Mouse (Mus musculus): ENCODE measurements around the gene Tagln. TPM values are rescaled to one million over a fixed set of nuclear protein-coding genes. Genes with fewer than 3 reads are reported as not detected.

The Tagln gene
- total RNA-seq, 1 experiment from 2014 or later, result not detected

- ATAC-seq (replicated peaks; ENCODE audit: insufficient number of reproducible peaks, low FRiP score, low TSS enrichment, poor library complexity, severe bottlenecking), result no peak
Observed at GRCm38 (mm10) chr9:45952057-45952456, 16.2 kb upstream of the Tagln start.

- ATAC-seq (replicated peaks; ENCODE audit: insufficient number of reproducible peaks, low FRiP score, low TSS enrichment, poor library complexity, severe bottlenecking), result no peak
Observed at GRCm38 (mm10) chr9:45946872-45947183, 11.0 kb upstream of the Tagln start.

- no peak for ATAC-seq (replicated peaks; ENCODE audit: insufficient number of reproducible peaks, low FRiP score, low TSS enrichment, poor library complexity, severe bottlenecking)
Observed at GRCm38 (mm10) chr9:45946182-45946871, 10.5 kb upstream of the Tagln start.

- ATAC-seq (replicated peaks; ENCODE audit: insufficient number of reproducible peaks, low FRiP score, low TSS enrichment, poor library complexity, severe bottlenecking), result no peak
Observed at GRCm38 (mm10) chr9:45945721-45946120, 9.9 kb upstream of the Tagln start.

- peak; percentile 59 for ATAC-seq (replicated peaks; ENCODE audit: insufficient number of reproducible peaks, low FRiP score, low TSS enrichment, poor library complexity, severe bottlenecking)
Observed at GRCm38 (mm10) chr9:45944506-45945400, 8.9 kb upstream of the Tagln start.

- ATAC-seq (replicated peaks; ENCODE audit: insufficient number of reproducible peaks, low FRiP score, low TSS enrichment, poor library complexity, severe bottlenecking), result no peak
Observed at GRCm38 (mm10) chr9:45943628-45944505, 8.0 kb upstream of the Tagln start.

- ATAC-seq (replicated peaks; ENCODE audit: insufficient number of reproducible peaks, low FRiP score, low TSS enrichment, poor library complexity, severe bottlenecking), result no peak
Observed at GRCm38 (mm10) chr9:45942916-45943315, 7.1 kb upstream of the Tagln start.

- no peak for ATAC-seq (replicated peaks; ENCODE audit: insufficient number of reproducible peaks, low FRiP score, low TSS enrichment, poor library complexity, severe bottlenecking)
Observed at GRCm38 (mm10) chr9:45942464-45942863, 6.6 kb upstream of the Tagln start.

GRCm38 (mm10) chr9:45941329-45941888 is 5.6 kb upstream of the Tagln start:
- ATAC-seq (replicated peaks; ENCODE audit: insufficient number of reproducible peaks, low FRiP score, low TSS enrichment, poor library complexity, severe bottlenecking), result no peak

- ATAC-seq (replicated peaks; ENCODE audit: insufficient number of reproducible peaks, low FRiP score, low TSS enrichment, poor library complexity, severe bottlenecking), result no peak
Observed at GRCm38 (mm10) chr9:45939794-45940193, 3.9 kb upstream of the Tagln start.

GRCm38 (mm10) chr9:45938952-45939637 is 3.2 kb upstream of the Tagln start:
- ATAC-seq (replicated peaks; ENCODE audit: insufficient number of reproducible peaks, low FRiP score, low TSS enrichment, poor library complexity, severe bottlenecking), result no peak

- ATAC-seq (replicated peaks; ENCODE audit: insufficient number of reproducible peaks, low FRiP score, low TSS enrichment, poor library complexity, severe bottlenecking), result no peak
Observed at GRCm38 (mm10) chr9:45938088-45938487, 2.2 kb upstream of the Tagln start.

GRCm38 (mm10) chr9:45936883-45937282 is 1.0 kb upstream of the Tagln start:
- 0 out of 2 replicates have a peak, but pooled peaks have one; percentile 40 for ATAC-seq (replicated peaks; ENCODE audit: insufficient number of reproducible peaks, low FRiP score, low TSS enrichment, poor library complexity, severe bottlenecking)

- ATAC-seq (replicated peaks; ENCODE audit: insufficient number of reproducible peaks, low FRiP score, low TSS enrichment, poor library complexity, severe bottlenecking), result no peak
Observed at GRCm38 (mm10) chr9:45932571-45933415, 3.1 kb downstream of the Tagln start.

GRCm38 (mm10) chr9:45931958-45932357 is 3.9 kb downstream of the Tagln start:
- no peak for ATAC-seq (replicated peaks; ENCODE audit: insufficient number of reproducible peaks, low FRiP score, low TSS enrichment, poor library complexity, severe bottlenecking)

GRCm38 (mm10) chr9:45929285-45929684 is 6.6 kb downstream of the Tagln start:
- ATAC-seq (replicated peaks; ENCODE audit: insufficient number of reproducible peaks, low FRiP score, low TSS enrichment, poor library complexity, severe bottlenecking), result no peak

- no peak for ATAC-seq (replicated peaks; ENCODE audit: insufficient number of reproducible peaks, low FRiP score, low TSS enrichment, poor library complexity, severe bottlenecking)
Observed at GRCm38 (mm10) chr9:45919895-45920294, 16.0 kb downstream of the Tagln start.

Data from monocyte, adult 5-6 weeks (primary cell).